Mouse (Mus musculus): ENCODE results near the gene Rpusd4. TPM values are rescaled to one million over a fixed set of nuclear protein-coding genes. Genes with fewer than 3 reads are reported as not detected.

Gene Rpusd4
- total RNA-seq (2017), result 17.8 and 21.1 TPM in 2 replicates

- ATAC-seq (ENCODE audit: extremely low read depth, insufficient number of reproducible peaks, low FRiP score, poor library complexity, severe bottlenecking), result peak; percentile 79
Measured at GRCm38 (mm10) chr9:35267146-35267975, at the start of gene Rpusd4, which contains the start of gene Fam118b. Gene Rpusd4, plus strand, starts transcription at chr9:35267865. Gene Fam118b, minus strand, starts transcription at chr9:35267805.

GRCm38 (mm10) chr9:35217963-35218362, 49.7 kb upstream of the Rpusd4 start:
- ATAC-seq (ENCODE audit: extremely low read depth, insufficient number of reproducible peaks, low FRiP score, poor library complexity, severe bottlenecking), result no peak

GRCm38 (mm10) chr9:35223466-35223865, 44.2 kb upstream of the Rpusd4 start:
- ATAC-seq (ENCODE audit: extremely low read depth, insufficient number of reproducible peaks, low FRiP score, poor library complexity, severe bottlenecking), result no peak

- ATAC-seq (ENCODE audit: extremely low read depth, insufficient number of reproducible peaks, low FRiP score, poor library complexity, severe bottlenecking), result no peak
Measured at GRCm38 (mm10) chr9:35228671-35229070, 39.0 kb upstream of the Rpusd4 start.

- no peak for ATAC-seq (ENCODE audit: extremely low read depth, insufficient number of reproducible peaks, low FRiP score, poor library complexity, severe bottlenecking)
Measured at GRCm38 (mm10) chr9:35235996-35236395, 31.7 kb upstream of the Rpusd4 start.

GRCm38 (mm10) chr9:35238371-35238770, 29.3 kb upstream of the Rpusd4 start:
- ATAC-seq (ENCODE audit: extremely low read depth, insufficient number of reproducible peaks, low FRiP score, poor library complexity, severe bottlenecking), result no peak

- no peak for ATAC-seq (ENCODE audit: extremely low read depth, insufficient number of reproducible peaks, low FRiP score, poor library complexity, severe bottlenecking)
Measured at GRCm38 (mm10) chr9:35238915-35239571, 28.6 kb upstream of the Rpusd4 start.

GRCm38 (mm10) chr9:35239734-35240133, 27.9 kb upstream of the Rpusd4 start:
- no peak for ATAC-seq (ENCODE audit: extremely low read depth, insufficient number of reproducible peaks, low FRiP score, poor library complexity, severe bottlenecking)

GRCm38 (mm10) chr9:35247405-35247804, 20.3 kb upstream of the Rpusd4 start:
- no peak for ATAC-seq (ENCODE audit: extremely low read depth, insufficient number of reproducible peaks, low FRiP score, poor library complexity, severe bottlenecking)

GRCm38 (mm10) chr9:35249476-35249875, 18.2 kb upstream of the Rpusd4 start:
- no peak for ATAC-seq (ENCODE audit: extremely low read depth, insufficient number of reproducible peaks, low FRiP score, poor library complexity, severe bottlenecking)

- no peak for ATAC-seq (ENCODE audit: extremely low read depth, insufficient number of reproducible peaks, low FRiP score, poor library complexity, severe bottlenecking)
Measured at GRCm38 (mm10) chr9:35257365-35257764, 10.3 kb upstream of the Rpusd4 start.

GRCm38 (mm10) chr9:35262418-35262817, 5.2 kb upstream of the Rpusd4 start:
- no peak for ATAC-seq (ENCODE audit: extremely low read depth, insufficient number of reproducible peaks, low FRiP score, poor library complexity, severe bottlenecking)

- no peak for ATAC-seq (ENCODE audit: extremely low read depth, insufficient number of reproducible peaks, low FRiP score, poor library complexity, severe bottlenecking)
Measured at GRCm38 (mm10) chr9:35263431-35263830, 4.2 kb upstream of the Rpusd4 start.

GRCm38 (mm10) chr9:35264509-35264908, 3.2 kb upstream of the Rpusd4 start:
- ATAC-seq (ENCODE audit: extremely low read depth, insufficient number of reproducible peaks, low FRiP score, poor library complexity, severe bottlenecking), result no peak

- 0 out of 2 replicates have a peak, but pooled peaks have one; percentile 4 for ATAC-seq (ENCODE audit: extremely low read depth, insufficient number of reproducible peaks, low FRiP score, poor library complexity, severe bottlenecking)
Measured at GRCm38 (mm10) chr9:35267976-35268715, 481 bp downstream of the Rpusd4 start.

- no peak for ATAC-seq (ENCODE audit: extremely low read depth, insufficient number of reproducible peaks, low FRiP score, poor library complexity, severe bottlenecking)
Measured at GRCm38 (mm10) chr9:35277855-35278365, 10.2 kb downstream of the Rpusd4 start.

GRCm38 (mm10) chr9:35278451-35278850, 10.8 kb downstream of the Rpusd4 start:
- ATAC-seq (ENCODE audit: extremely low read depth, insufficient number of reproducible peaks, low FRiP score, poor library complexity, severe bottlenecking), result no peak

- ATAC-seq (ENCODE audit: extremely low read depth, insufficient number of reproducible peaks, low FRiP score, poor library complexity, severe bottlenecking), result peak; percentile 76; the same call in 1 of the 2 replicates
Measured at GRCm38 (mm10) chr9:35282006-35282850, 14.6 kb downstream of the Rpusd4 start.
